Mouse (Mus musculus): ENCODE results near the gene Ahcy. TPM values are rescaled to one million over a fixed set of nuclear protein-coding genes. Genes with fewer than 3 reads are reported as not detected.
"Not testable (repeated sequence)": the region's sequence is repeated elsewhere in the genome, so short reads cannot be mapped to it uniquely, and the experiment has no call there.

The Ahcy gene
- total RNA-seq (2021): 10 to 100 TPM; 14.0 to 14.5 TPM

DNA sequence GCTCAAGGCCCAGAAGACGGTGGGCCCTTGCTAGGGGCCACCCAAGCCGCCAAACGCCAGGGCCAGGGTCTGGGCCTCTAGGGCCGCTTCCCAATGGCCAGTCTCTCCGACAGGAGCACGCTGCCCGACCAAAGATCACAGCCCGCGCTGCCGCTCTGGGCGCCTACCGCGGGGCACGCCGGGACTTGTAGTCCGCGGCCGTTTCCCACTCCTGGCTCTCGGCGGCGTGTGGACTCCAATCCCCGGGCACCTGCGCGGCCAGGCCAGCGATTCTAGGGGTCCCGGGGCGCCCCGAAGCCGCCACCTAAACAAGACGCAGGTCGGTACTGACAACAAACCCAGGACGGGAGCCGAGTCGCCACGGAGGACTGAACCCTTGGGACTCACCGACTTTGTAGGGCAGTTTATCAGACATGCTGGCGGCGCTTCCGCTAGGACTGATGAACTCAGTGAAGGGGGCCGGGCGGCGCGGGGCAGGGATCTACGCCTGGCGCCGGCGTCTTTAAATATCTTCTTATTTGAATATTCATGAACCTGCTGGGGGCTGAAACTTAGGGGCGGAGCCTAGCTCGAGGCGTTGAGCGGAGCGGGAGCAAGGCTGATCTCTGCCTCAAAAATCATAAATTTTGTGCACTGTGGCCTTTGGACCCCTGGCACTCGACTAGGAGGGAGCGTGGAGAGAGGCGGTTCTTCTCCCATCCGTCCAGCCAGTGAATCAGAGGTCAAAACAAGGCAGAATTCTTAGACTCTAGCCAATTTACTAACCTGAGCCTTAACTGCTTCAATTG is at the start of gene Ahcy:
Gene Ahcy (minus strand): TSS at position 520 of the 788 bp plus-strand sequence.
- intact Hi-C loops (cut with DNase I): loop anchor here (1.0 to 2.0 kb wide), 3 partner anchors 23 to 202 kb away; partner anchors contain the start of genes Itch and Map1lc3a
- DNase-seq (ENCODE audit: low spot score in 2 of 2): peak; percentile 92 to 93

DNA sequence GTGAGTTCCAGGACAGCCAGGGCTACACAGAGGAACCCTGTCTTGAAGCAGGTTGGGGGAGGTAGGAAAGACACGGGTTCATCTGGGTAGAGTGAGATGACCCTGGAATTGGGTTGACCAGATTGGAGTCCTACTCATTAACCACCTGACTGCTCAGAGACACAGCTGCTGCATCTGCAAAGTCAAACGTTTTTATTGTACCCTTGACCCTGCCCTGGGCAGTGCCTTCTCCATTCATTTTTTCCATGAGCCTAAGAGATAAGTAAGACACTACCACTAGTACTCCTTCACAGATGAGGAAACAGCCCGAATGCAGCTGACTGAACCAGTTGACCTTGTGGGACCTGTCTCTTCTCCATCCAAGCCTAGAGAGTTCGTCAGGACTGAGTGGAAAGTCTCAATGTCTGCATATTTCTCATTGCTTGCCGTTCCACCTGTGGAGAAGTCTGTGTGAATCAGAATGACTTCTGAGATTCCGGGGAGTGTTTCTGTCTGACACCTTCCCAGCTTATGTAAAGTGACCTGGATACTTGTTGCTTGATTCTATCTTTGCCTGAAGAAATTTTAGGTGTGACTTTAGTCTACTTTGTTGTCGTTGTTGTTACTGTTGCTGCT is 41.0 kb upstream of the Ahcy start:
- no peak for DNase-seq (ENCODE audit: low spot score in 2 of 2)
- intact Hi-C loops (cut with DNase I): no loop called here

DNA sequence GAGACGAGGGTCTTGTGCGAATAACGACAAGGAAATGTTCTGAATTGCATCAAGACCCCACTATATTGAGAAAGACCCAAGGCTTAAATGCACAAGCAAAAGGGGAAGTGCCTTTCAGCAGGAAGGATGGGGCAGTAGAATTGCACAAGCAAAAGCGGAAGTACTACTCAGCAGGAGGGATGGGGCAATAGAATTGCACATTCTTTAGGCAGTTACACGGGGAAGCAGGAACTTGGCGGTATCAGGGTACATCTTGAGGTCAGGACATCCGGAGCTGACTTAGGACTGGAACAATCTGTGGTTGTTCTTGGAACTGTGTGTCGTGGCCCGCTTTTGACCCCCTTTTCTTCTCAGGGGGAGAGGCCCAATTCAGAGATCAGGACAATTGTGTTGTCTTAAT is 33.0 kb upstream of the Ahcy start:
- intact Hi-C loops (cut with DNase I); DNase-seq (ENCODE audit: low spot score in 2 of 2): not testable (repeated sequence)

DNA sequence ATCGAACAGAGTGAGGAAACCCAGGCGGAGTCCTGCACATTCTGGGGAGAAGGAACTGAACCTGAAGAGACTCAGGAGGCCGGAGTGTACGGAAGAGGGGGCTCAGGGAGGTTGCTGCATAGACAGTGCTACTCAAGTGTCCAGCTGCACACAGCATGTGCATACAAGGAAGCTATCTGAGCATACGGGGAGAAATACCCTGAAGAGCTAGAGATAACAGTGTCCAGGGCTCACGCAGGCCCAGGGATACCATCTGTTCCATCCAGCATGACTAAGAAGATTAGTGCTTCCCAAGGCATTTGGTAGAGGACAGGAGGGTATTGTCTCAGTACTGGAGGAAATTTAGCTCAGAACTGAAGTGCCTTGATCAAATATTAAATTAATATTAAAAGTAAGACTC is 29.3 kb upstream of the Ahcy start:
- DNase-seq (ENCODE audit: low spot score in 2 of 2): no peak
- intact Hi-C loops (cut with DNase I): no loop called here

DNA sequence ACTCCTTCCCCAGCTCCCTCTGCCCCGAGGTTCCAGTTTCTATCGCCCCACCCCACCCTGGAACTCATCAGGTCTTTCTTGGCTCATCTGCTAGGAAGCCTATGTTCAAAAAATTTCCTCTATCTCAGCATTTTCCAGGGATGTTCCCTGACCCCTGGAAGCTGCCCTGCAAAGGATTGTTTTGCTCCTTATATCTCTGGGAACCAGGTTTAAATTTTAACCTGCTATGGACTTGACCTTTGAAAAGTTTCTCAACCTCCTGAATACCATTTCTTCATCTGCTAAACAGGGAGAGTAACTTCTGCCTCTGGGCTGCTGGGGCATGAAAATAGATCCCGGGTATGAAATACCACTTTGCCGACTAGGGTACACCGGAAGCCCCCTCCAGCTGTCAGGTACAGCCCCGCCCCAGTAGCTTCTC is 27.5 kb upstream of the Ahcy start:
- intact Hi-C loops (cut with DNase I): no loop called here
- DNase-seq (ENCODE audit: low spot score in 2 of 2): no peak

DNA sequence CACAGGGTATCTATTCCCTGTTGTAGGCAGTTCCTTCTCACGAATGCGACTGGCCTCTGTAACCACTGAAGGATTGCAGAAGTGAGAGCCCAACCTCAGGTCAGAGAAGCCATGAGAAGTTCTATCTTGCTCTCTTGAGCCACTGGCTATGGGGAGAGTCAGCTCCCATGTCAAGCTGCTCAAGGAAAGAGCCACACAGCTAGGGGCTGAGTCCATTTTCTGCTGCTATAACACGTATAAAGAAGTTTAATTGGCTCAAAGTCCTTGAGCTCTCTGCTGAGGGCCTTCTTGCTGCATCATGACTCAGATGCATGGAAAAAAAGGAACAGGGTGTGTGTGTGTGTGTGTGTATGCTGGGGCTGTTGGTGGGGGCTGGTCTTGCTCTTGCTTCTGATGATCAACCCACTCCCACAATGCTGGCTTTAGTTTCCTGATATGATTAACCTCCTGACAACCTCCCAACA is 26.5 kb upstream of the Ahcy start:
- intact Hi-C loops (cut with DNase I): no loop called here
- DNase-seq (ENCODE audit: low spot score in 2 of 2): no peak

DNA sequence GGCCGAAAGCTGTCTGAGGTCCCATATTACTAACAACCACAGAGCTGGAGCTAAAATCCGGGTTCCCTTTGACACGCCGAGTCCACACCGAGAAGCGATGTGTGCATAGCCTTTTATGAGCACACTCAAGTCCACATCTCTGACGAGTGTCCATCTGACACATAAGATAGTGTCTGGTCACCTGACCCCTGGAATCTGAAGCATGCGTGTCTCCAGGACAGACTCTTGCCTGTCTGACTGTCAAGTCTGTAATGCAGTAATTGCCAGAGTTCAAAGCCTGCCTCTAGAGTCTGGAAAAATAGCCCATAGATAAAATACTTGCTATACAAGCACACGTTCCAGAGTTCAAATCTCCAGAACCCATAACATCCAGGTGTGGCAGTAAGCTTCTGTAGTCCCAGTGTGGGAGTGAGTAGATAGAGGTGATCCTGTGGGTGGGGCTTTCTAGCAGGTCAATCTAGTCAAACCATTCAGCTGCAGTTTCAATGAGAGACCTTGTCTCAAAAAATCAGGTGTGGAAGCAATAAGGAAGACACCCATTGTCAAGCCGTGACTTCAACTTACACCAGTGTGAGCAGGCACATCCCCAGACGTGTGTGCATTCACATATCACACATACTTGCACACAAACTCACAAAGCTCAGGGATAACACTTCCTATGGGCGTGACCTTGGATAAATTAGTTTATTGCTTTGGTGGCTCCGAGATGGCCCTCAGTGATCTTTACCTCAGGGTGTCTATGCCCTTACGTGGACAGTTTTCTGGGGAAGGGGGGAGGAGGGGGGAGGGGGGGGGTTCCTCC is 25.9 kb upstream of the Ahcy start:
- DNase-seq (ENCODE audit: low spot score in 2 of 2): no peak
- intact Hi-C loops (cut with DNase I): no loop called here

DNA sequence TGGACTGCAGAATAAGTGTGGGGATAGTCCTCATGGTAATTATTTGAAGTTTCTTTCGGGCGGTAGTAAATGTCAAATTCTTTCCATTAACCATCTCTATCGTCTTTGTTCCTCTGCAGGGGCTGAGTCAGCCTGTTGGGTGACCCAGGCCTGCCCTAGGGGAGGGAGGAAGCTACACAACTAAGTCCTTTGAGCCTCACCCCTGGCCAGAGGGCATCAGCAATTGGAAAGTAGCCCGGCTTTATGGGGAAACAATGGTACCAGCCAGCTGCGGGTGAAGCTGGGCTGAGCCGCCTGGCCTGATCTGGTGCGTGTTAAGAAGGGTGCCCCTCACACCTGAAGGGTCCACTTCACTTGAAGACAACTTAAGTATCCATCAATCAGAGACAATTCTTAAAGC is 25.1 kb upstream of the Ahcy start:
- DNase-seq (ENCODE audit: low spot score in 2 of 2): peak in 1 of 2 experiments; percentile 21
- intact Hi-C loops (cut with DNase I): no loop called here

DNA sequence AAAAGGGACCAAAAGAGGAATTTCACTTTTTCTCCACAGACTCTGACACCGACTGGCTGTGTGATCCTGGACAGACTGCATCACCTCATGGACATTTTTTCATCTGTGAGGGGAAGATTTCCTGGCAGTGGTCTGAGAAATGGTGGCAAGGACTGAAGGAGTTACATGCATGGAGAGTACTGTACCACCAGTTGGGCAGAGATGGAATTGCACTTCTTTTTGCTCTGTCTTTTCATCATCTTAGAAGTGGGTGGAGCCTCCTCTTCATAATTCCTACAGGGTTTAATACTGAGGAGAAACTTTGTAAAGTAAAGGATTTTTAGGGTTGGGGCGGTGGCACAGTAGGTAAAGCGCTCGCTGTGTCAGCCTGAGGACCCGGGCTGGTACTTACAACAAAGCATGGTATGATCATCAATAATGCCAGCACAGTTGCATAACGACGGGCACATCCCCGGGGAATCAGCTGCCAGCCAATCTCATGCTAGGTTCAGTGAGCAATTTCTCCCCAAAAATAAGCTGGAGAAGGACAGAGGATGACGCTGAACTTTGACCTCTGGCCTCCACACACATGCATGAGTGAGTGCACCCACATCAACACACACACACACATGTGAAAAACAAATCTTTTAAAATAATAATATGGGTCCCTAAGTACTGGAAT is 24.6 kb upstream of the Ahcy start:
- DNase-seq (ENCODE audit: low spot score in 2 of 2): no peak
- intact Hi-C loops (cut with DNase I): no loop called here

DNA sequence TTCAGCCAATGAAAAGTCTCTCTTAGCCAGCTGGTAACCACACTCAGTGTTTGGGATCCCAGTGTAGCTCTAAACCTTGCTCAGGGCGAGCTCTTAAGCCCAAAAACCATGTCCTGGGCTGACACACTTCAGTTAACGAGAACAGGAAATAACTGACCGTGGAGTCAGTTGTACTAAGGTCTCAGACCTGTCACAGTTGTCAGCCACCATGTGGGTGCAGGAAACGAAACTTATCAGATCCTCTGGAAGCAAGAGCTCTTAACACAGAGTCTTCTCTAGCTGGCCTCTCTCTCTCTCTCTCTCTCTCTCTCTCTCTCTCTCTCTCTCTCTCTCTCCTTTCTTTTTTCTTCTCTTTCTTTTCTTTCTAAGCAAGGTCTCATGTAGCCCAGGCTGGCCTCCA is 19.1 kb upstream of the Ahcy start:
- intact Hi-C loops (cut with DNase I): no loop called here
- no peak for DNase-seq (ENCODE audit: low spot score in 2 of 2)

DNA sequence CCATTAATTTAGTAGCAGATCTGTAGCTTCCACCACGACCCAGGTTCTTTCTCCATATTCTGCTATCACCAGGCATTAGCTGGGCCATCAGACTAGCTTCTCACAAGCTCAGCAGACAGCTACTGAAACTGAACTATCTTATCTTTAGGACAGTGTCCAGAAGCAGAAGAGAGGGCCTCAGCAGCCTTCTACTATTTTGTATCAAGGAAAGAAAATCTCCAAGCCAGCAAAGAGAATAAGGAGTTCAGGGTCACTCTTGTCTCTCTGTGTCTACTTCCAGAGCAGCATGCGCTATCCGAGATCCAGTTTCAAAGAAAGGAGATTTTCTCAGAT is 17.4 kb upstream of the Ahcy start:
- intact Hi-C loops (cut with DNase I): no loop called here

DNA sequence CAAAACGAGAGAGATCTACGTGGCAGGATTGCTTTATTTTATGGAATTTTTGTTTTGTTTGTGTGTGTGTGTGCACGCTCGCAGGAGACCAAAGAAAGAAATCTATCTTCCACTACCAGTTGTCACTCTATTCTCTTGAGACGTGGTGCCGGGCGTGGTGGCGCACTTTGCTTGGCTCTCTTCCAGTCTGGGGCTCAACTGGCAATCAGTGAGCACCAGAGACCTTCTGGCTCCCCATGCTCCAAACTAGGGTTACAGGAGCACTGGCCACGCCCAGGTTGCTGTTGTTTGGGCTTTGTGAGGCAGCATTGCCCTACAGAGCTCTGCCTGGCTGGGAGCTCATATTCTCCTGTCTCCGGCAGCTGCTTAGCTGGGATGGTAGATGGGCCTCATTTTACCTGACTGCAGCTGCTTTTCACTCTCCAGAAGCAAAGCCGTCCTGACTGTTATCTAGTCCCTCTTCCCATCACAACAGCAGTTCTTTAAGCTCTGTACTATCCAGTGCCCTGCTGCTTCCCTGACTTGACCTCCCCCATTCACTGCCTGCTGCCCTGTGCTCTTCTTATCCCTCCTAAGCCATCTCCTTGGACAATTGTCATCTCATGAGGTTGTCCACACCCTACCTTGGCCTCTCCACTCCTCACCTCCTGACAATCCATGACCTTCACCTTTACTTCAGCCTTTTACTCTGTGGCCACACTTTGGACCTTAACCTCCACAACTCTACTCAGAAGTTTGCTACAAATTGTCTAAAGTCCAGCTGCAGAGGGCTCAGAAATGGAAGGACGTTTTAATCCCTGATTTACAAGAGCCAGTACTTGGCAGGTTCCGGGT is 16.8 kb upstream of the Ahcy start:
- intact Hi-C loops (cut with DNase I): no loop called here
- no peak for DNase-seq (ENCODE audit: low spot score in 2 of 2)

More for the DNA sequence above, 17.4 kb upstream of the Ahcy start:
- DNase-seq (ENCODE audit: low spot score in 2 of 2): no peak

DNA sequence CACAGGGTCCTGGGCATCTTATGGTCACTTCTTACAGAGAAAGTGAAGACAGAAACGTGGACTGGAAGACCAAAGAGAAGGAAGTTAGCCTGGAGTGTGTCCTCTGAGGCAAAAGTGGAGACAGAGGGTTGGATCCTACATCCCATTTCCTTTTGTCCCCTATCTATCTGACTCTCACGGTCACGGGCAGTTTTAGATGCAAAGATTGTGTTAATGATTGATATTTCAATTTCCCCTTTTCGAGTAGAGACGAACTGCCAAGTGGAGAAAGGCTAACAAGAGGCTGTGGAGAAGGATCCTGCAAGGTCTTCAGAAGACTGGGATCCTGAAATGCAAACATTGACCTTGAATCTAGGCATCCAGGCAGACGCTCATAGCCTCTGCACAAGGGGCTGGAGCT is 14.0 kb upstream of the Ahcy start:
- no peak for DNase-seq (ENCODE audit: low spot score in 2 of 2)
- intact Hi-C loops (cut with DNase I): no loop called here

DNA sequence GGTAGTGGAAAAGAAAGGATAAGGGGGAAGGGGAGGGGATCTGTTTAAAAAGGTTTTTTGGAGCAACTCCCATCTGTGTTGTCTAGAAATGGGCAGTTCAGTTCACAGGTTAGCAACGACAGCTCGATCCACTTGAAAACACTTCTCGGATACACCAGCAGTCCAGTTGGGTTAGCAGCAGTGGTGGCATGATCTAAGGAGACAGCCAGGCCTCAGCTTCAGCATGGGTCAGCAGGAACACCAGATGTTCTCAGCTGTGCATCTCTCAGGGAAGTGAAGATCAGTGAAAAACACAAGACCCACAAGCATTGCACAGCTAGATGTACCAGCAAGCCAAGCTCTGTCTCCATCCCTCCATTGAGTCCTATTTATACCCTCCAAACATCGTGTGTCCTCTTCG is 12.0 kb upstream of the Ahcy start:
- intact Hi-C loops (cut with DNase I): no loop called here
- DNase-seq (ENCODE audit: low spot score in 2 of 2): no peak

DNA sequence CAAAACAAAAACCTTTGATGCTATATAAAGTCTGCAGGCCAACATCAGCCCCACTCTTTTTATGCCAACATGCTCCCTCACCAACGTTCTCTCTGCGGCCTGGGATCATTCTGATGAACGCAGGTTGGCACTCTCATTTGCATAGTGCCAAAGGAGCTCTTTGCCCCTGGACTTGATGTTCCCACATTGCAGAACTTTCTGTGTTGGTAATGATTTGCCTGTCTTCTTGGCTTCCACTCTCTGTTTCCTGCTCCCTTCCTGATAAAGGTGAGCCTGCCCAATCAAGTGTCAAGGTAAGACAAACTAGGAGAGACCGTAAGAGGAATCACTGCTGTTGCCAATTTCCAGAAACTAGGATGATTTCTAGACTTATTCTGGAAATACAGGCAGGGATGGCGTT is 10.2 kb upstream of the Ahcy start:
- intact Hi-C loops (cut with DNase I): no loop called here
- DNase-seq (ENCODE audit: low spot score in 2 of 2): no peak

DNA sequence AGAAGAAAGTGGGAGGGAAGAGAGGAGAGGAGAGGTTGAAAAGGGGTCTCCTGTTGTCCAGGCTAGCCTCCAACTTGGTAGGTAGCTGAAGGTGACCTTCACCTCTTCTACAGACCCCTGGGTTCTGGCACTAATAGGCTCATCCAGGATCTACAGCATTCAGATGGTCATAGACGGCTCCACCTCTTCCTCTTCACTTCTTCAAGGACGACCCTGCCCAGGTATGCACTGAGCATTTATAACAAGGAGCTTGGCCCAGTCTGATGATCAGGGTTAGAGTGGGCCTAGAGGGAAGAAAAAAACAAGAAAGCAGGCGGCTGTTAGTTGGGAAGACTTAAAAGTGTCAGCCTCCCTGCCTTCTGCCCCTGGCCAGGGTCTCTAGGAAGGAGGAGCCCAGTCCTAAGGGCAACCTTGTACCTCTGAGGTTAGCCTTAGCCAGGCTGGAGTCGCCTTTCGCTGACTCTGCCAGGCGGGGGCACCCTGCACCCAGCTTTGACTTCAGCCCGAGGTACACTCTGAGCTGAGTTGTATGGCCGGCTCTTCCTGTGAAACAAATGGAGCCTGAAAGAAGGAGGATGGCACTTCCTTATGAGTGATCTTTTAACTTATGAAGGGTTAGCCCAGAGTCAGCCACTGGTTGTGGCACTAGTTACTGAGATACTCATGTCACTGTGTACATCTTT is 8.0 kb upstream of the Ahcy start:
- peak; percentile 49 to 70 for DNase-seq (ENCODE audit: low spot score in 2 of 2)
- intact Hi-C loops (cut with DNase I): no loop called here

DNA sequence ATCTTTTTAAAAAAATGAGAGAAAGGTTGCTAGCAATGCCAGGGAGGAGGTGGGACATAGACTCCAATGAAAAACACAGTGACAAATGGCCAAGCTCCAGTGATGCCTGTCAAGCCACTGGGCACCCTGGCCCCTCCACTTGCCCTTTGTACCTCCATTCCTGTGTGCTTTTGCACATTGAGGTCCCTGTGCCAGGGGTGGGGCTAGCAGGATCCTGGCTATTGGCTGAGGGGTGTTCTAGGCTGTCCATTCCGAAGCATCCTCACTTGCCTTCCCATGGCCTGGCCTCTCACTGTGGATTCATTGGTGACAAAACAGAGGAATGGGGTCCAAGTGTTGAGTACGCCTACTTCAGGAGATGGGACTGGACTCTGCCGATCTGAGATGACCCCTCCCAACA is 6.8 kb upstream of the Ahcy start:
- DNase-seq (ENCODE audit: low spot score in 2 of 2): no peak
- intact Hi-C loops (cut with DNase I): no loop called here

DNA sequence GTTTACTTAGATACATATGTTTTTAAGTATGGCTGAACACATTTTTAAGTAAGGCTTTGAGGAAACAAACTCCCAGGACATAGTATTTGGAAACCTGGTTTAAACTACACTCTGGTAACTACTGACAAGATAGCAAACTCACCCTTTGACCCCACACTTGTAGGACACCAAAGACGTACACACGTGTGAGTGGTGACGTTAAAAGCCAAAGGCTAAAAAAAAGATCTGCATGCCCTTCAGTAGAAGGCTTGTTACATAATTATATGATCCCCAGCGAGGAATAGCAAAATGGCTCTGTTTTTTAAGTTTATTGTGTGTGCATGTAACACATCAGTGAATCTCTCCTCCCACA is 5.9 kb upstream of the Ahcy start:
- DNase-seq (ENCODE audit: low spot score in 2 of 2): no peak
- intact Hi-C loops (cut with DNase I): no loop called here

Measured in left cerebral cortex, postnatal 25 days (tissue).